Comparison of ENCODE assay signal across 28 mouse cellular contexts in the genomic region with DNA sequence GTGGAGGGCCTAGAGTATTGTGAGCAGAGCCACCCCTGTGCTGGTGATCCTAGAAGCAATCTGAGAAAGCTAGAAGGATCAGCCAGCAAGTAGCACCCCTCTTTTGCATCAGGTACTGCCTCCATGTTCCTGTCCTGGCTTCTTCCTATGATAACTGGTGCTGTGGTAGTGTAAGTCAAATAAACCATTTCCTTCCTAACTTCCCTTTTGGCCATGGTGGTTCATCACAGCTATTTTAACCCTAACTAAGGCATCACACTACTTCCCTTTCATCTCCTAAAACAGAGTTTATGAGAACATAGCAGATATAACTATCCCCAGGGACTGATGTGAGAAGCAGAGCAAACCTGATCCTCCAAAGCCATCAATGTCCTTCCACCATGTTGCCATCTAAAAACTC.
"Had no signal": no experiment of that assay in that cellular context is flagged by ENCODE, and none has a peak within 500 bp of the region (broad histone marks: within the 10 kb centered on the region; RNA-seq: fewer than 3 reads in every experiment).

No protein-coding gene starts in this region.

- H3K4me3 ChIP-seq: gastrocnemius, adult 2 months; heart, embryonic 10.5 days; heart, embryonic 13.5 days; heart, embryonic 15.5 days; hindbrain, embryonic 10.5 days; hindbrain, embryonic 12.5 days; intestine, embryonic 15.5 days; layer of hippocampus, adult 2 months; left cerebral cortex, adult 2 months; limb, embryonic 10.5 days; limb, embryonic 12.5 days; liver, embryonic 13.5 days had no signal

- H3K36me3 ChIP-seq: heart, embryonic 10.5 days; heart, embryonic 13.5 days; heart, embryonic 15.5 days; hindbrain, embryonic 10.5 days; hindbrain, embryonic 12.5 days; intestine, embryonic 15.5 days; limb, embryonic 10.5 days; limb, embryonic 12.5 days; liver, embryonic 13.5 days had no signal

- DNase-seq: gastrocnemius, adult 2 months; gastrocnemius, postnatal 10 days; gastrocnemius, postnatal 36 days; heart, adult 18-20 months; heart, postnatal 14 days; heart, postnatal 36 days; kidney, adult 18-20 months; kidney, adult 8-10 months; kidney, postnatal 10 days; kidney, postnatal 25 days; kidney, postnatal 4 days; liver; liver, embryonic 13.5 days had no signal

- ATAC-seq: hindbrain, embryonic 16.5 days; inflammation-experienced regulatory T-cells, adult 6 months; intestine, embryonic 15.5 days; intestine, postnatal 0 days had no signal

- H3K27me3 ChIP-seq: heart, embryonic 13.5 days; heart, embryonic 15.5 days; hindbrain, embryonic 12.5 days; intestine, embryonic 15.5 days; limb, embryonic 12.5 days; liver, embryonic 13.5 days had no signal

- H3K4me1 ChIP-seq: heart, embryonic 10.5 days; heart, embryonic 13.5 days; heart, embryonic 15.5 days; hindbrain, embryonic 10.5 days; hindbrain, embryonic 12.5 days; intestine, embryonic 15.5 days; liver, embryonic 13.5 days had no signal

- H3K9me3 ChIP-seq: heart, embryonic 10.5 days; heart, embryonic 13.5 days; heart, embryonic 15.5 days; hindbrain, embryonic 10.5 days; hindbrain, embryonic 12.5 days; intestine, embryonic 15.5 days; limb, embryonic 10.5 days; limb, embryonic 12.5 days; liver, embryonic 13.5 days had no signal

- H3K27ac ChIP-seq: heart, embryonic 10.5 days; heart, embryonic 13.5 days; heart, embryonic 15.5 days; hindbrain, embryonic 10.5 days; hindbrain, embryonic 12.5 days; hindbrain, embryonic 14.5 days; intestine, embryonic 15.5 days; layer of hippocampus, adult 2 months; left cerebral cortex, adult 2 months; liver, embryonic 13.5 days had no signal

- H3K9ac ChIP-seq: heart, embryonic 13.5 days; heart, embryonic 15.5 days; hindbrain, embryonic 12.5 days; hindbrain, embryonic 14.5 days; intestine, embryonic 15.5 days; limb, embryonic 12.5 days; liver, embryonic 13.5 days had no signal

- H3K4me2 ChIP-seq: heart, embryonic 13.5 days; heart, embryonic 15.5 days; hindbrain, embryonic 12.5 days; hindbrain, embryonic 14.5 days; intestine, embryonic 15.5 days; limb, embryonic 12.5 days; liver, embryonic 11.5 days; liver, embryonic 13.5 days had no signal
